Mouse (Mus musculus): Measurements from ENCODE around the gene E330017A01Rik.

Gene E330017A01Rik

DNA sequence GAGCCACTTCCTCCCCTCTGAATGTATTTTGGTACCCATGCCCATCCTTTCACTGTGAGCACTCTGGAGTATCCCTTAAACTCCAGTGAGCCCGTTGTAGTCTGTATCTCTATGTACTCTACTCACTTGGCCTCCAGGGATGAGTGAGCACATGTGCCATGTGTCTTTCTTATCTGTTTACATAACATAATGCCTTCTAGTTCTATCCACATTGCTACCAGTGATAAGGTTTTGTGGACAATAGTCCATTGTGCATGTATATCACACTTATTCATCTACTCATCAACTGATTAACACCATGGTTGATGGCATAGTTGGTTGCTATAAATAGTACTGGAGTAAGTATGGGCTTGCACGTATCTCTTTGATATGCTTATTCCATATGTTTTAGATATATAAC, 34.7 kb downstream of the E330017A01Rik start:
- DNase-seq (ENCODE audit: extremely low read depth, low read depth, low spot score), result no peak

DNA sequence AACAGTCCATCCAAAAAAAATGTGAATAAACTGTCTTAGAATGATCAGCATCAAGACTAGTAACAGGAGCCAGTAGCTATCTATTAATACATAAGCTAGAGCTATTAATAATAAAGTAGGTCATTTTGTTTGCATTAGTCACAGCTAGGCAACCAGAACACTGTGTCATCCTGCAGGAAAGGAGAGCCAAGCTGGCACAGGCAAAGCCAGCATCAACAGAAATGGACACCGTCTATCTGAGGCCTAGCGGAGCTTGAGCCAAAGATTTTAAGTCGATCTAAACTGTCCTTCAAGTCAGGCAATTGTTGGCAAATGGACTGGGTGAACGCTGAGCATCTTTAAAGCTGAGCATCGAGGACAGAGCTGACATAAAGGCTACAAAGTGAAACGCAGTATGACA, 37.7 kb downstream of the E330017A01Rik start:
- no peak for DNase-seq (ENCODE audit: extremely low read depth, low read depth, low spot score)

DNA sequence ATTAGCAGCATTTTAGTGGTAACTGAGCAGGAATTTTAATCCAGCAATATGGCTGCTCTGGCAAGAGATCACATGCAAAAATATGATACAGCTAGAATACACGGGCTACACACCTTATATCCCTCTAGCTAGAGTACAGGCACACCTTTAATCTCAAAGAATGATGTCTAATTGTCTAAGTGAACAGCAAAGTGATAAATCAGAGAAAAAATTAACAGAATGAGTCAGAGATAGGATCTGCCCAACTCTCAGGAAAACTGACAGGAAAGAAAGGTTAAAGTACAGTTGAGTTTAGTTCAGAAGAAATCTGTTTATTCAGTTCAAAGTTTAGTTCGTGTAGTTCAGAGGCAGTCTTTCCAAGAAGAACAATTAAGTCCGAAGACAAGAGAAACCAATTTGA, 47.2 kb downstream of the E330017A01Rik start:
- DNase-seq (ENCODE audit: extremely low read depth, low read depth, low spot score), result no peak

DNA sequence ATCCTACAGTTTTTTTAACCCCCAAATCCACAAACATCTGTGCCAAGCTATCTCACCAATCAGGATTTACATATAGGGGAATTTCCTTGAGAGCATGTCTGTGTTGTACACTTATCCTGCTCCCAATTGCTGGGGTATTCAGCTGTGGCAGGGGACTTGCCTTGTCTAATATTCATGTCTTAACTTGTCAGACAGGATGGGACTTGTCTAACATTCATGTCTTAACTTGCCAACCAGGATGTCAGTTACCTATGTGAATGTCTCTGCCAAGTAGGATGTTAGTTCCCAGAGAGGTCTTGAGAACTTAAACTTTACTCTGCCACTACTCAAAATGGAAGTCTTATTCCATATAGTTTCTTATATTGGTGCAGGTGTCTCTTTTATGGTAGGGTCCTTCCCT, 49.1 kb downstream of the E330017A01Rik start:
- DNase-seq (ENCODE audit: extremely low read depth, low read depth, low spot score), result no peak
